Mouse (Mus musculus) lung, postnatal 0 days (tissue): Measurements from ENCODE around the gene Lrrc39.

ENCODE experiments used
- CTCF ChIP-seq: IDR thresholded peaks from 2 replicates; pipeline ENCODE4 v1.5.1; 2016; ENCODE audit warnings: antibody characterized with exemption, mild to moderate bottlenecking
- EP300 ChIP-seq: IDR thresholded peaks from 2 replicates; pipeline ENCODE4 v1.6.1; 2016; ENCODE audit warnings: antibody characterized with exemption, mild to moderate bottlenecking, control low read depth

- TF ChIP-seq CTCF (no peak), EP300 (no peak)
These were observed 39.0 kb downstream of the Lrrc39 start for GRCm38 (mm10) chr3:116601781-116602180.
